Mouse (Mus musculus) testis, postnatal 14 days (tissue): Measurements from ENCODE around the gene Ugt1a7c.
A peak's percentile ranks its signal among the peaks of the same experiment; 100 is the strongest.
"Not testable (repeated sequence)": the region's sequence is repeated elsewhere in the genome, so short reads cannot be mapped to it uniquely, and the experiment has no call there.

ENCODE experiments used
- DNase-seq: peaks from one replicate; pipeline ENCODE4 v3.0.0; 2021; ENCODE audit warnings: low spot score

The Ugt1a7c gene

GRCm38 (mm10) chr1:88120550-88120949 lies 25.7 kb downstream of the Ugt1a7c start:
- not testable (repeated sequence) for DNase-seq

DNA sequence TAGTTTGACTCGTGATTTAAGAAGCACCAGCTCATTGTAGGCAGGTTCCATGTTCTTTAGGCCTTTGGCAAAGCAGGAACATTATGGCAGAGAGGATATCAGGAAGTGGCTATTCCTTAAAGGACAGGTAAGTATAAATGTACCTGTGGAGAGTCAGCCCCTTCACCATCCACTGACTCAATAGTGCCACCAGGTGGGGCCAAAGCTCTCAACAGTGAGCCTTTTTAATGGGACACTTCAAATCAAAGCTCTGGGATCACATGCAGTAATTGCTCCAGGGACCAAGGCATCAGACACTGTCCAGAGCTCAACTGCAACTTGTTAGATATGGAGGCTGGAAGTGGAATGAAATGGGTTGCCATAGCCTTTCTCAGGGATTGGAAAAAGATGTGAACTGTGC lies 26.7 kb downstream of the Ugt1a7c start:
- not testable (repeated sequence) for DNase-seq

DNA sequence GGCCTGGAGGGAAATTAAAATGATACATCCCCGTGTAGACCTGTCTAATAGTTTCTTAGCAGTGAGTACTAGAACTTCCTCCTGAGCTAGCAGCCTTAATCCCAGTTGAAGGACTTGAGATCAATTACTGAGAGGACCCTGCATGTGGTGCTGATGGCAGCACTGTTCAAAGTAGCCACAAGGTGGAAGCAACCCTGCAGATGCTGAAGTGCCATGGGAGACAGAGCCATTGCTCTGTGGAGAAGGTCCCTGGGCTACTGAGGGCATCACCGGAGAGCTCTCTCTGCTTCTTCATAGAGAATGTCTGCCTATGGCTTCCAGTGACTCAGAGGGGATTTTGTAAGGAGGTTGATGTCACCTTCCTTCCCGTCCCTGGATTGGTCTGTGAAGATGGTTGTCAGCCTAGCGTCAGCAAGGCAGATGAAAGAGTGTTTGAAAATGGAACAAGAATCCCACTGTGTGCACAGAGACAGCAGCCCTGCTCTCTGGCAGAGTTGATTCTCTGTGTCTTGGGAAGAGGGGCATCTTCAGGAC lies 31.0 kb downstream of the Ugt1a7c start:
- DNase-seq = not testable (repeated sequence)

- not testable (repeated sequence) for DNase-seq
Observed at GRCm38 (mm10) chr1:88129091-88129490, 34.2 kb downstream of the Ugt1a7c start.

DNA sequence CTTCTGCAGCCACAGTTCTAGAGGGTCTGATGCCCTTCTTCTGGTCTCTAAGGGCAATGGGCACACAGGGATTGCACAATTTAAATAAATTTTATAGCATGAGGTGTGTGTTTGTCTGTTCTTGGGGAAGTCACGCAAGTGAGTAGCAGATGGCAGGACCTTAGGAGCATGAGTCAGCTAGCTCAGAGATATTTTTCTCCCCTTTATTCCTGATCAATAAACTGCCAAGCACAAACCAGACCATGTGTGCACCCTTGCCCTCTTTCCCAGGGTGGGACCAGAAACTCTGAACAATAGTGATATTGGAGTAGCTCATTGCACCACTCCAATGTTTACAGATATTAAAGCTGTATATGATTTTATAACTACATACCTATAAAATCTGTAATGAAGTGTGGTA lies 35.4 kb downstream of the Ugt1a7c start:
- DNase-seq = not testable (repeated sequence)

DNA sequence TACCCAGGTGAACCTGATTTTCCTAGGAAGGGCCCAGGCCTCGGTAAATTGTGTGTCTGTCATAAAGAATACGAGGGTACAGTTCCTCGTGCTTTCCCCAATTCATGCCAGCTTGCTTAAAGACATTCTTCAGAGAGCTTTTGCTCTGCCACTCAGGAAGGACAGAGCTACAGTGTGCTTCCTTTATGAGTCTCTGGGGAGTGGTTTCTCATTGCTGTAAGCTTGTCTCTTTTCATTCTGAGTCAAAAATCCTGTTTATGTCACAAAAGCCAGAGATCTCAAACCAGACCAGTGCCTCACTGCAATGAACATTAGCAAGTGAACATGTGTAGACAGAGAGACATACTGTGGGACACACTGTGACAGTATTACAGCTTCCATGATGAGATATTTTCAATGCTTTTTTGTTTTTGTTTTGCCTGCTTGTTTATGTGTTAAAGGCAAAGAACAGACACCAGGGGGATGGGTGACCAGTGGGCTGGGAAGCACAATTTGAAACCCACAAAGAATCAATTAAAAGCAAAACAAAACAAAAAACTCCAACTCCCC lies 39.1 kb downstream of the Ugt1a7c start:
- DNase-seq = no peak

DNA sequence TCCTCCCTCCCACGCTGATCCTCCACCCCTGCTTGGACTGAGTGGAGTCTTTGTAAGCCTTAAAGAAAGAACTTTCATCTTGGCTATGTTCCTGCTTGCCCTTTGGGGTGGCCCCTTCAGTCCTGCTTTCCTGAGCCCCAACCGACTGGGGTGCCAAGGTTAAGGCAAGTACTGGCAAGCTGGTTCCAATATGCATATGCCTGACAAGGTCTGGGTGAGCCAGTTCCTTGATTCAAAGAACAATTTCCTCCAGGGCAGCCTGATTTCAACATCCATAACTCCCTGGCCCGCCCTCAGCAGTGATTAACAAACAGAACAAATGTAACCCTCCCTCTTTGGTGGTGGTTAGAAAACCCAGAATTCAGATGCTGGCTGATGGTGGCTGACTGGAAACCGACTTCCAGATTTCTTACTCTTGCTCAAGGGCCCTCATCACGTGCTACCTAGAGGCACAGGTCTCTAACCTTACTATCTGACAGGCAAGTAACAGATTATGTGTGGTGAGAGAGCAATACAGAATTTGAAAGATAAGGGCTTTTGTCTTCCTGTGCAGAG lies 39.7 kb downstream of the Ugt1a7c start, which contains the start of gene Ugt1a6a:
Gene Ugt1a6a, plus strand, starts transcription at position 353 of the 555 bp plus-strand sequence.
- peak; percentile 27 for DNase-seq

GRCm38 (mm10) chr1:88135229-88135904 lies 40.5 kb downstream of the Ugt1a7c start:
- not testable (repeated sequence) for DNase-seq

GRCm38 (mm10) chr1:88136646-88137045 lies 41.8 kb downstream of the Ugt1a7c start:
- DNase-seq = peak; percentile 16

GRCm38 (mm10) chr1:88137264-88137663 lies 42.4 kb downstream of the Ugt1a7c start:
- DNase-seq = no peak

- DNase-seq = no peak
Observed at GRCm38 (mm10) chr1:88138145-88138544, 43.3 kb downstream of the Ugt1a7c start.

DNA sequence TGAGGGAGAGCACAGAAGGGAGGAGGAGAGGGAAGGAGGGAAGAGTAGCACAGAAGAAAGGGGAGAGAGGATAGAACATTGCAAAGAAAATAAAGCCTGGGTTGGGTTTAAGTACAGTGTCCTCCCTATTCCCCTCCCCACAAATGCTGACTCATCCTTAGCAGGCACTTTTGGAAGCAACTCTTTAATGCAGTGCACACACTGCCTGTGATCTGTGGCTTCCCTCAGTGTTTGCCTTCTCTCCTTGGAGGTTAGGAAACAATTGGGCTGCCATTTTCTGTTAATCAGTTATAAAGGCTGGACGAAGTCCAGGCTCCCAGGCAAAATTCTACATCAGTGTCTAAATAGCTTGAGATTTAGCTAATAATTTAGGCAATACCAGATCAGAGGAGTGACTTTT lies 45.6 kb downstream of the Ugt1a7c start:
- not testable (repeated sequence) for DNase-seq

DNA sequence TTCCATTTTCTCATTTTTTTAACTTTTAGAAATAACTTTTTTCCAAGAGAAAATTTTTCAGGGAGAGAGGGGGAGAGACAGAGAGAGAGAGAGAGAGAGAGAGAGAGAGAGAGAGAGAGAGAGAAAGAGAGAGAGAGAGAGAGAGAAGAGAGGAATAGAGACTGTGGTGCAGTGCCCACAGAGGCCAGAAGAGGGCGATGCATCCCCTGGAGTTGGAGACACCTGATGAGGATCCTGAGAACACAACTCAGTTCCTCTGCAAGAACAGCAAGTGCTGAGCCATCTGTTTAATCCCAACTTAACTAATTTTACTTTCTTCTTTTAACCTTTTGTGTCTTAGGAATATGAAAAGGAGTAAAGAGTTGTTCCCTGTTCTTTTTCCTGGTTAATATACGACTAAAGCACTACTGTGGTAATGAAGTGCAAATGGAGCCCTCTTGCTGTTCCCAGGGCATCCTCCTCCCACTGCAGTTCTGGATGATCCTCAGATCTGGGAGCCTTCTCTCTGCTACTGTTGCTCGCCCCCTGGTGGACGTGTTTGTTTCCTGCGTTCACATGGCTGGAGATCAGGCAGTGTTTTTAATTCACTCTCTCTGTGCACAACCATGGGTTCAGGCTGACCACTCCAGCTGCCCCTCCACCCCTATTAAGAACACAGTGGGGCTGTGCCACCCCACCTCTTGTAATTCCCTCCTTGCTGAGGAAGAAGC lies 49.3 kb downstream of the Ugt1a7c start:
- DNase-seq = peak; percentile 16

DNA sequence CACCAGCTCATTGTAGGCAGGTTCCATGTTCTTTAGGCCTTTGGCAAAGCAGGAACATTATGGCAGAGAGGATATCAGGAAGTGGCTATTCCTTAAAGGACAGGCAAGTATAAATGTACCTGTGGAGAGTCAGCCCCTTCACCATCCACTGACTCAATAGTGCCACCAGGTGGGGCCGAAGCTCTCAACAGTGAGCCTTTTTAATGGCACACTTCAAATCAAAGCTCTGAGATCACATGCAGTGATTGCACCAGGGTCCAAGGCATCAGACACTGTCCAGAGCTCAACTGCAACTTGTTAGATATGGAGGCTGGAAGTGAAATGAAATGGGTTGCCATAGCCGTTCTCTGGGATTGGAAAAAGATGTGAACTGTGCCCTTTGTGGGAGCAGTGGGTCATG lies 50.4 kb downstream of the Ugt1a7c start:
- not testable (repeated sequence) for DNase-seq

DNA sequence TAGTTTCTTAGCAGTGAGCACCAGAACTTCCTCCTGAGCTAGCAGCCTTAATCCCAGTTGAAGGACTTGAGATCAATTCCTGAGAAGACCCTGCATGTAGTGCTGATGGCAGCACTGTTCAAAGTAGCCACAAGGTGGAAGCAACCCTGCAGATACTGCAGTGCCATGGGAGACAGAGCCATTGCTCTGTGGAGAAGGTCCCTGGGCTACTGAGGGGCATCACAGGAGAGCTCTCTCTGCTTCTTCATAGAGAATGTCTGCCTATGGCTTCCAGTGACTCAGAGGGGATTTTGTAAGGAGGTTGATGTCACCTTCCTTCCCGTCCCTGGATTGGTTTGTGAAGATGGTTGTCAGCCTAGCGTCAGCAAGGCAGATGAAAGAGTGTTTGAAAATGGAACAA lies 55.3 kb downstream of the Ugt1a7c start:
- DNase-seq = not testable (repeated sequence)

DNA sequence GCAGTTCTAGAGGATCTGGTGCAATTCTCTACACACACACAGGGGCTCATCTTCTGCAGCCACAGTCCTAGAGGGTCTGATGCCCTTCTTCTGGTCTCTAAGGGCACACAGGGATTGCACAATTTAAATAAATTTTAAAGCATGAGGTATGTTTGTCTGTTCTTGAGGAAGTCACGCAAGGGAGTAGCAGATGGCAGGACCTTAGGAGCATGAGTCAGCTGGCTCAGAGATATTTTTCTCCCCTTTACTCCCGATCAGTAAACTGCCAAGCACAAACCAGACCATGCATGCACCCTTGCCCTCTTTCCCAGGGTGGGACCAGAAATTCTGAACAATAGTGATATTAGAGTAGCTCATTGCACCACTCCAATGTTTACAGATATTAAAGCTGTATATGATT lies 63.6 kb downstream of the Ugt1a7c start:
- no peak for DNase-seq

DNA sequence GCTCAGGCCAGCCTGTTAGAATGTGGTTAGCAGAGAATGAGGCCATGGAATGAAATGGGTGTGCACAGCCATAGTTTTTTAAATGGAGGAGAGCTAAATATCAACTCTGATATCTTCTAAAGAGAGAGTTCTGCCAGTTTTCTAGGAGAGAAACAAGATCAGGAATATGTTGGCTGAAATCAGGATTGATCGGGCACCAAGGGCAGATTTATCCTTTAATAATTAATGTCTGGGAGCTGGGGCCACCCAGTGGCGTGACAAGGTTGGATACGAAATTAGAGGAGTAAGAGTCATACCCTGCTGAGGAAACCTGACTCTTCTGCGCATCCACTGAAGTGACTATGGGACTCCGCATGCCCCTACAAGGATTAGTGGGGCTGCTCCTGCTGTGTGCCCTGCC lies 70.8 kb downstream of the Ugt1a7c start, which contains the start of gene Ugt1a5:
Gene Ugt1a5, plus strand, starts transcription at position 302 of the 400 bp plus-strand sequence.
- DNase-seq = no peak

GRCm38 (mm10) chr1:88172190-88172589 lies 77.3 kb downstream of the Ugt1a7c start:
- DNase-seq = not testable (repeated sequence)

- no peak for DNase-seq
Observed at GRCm38 (mm10) chr1:88179657-88180056, 84.8 kb downstream of the Ugt1a7c start.

DNA sequence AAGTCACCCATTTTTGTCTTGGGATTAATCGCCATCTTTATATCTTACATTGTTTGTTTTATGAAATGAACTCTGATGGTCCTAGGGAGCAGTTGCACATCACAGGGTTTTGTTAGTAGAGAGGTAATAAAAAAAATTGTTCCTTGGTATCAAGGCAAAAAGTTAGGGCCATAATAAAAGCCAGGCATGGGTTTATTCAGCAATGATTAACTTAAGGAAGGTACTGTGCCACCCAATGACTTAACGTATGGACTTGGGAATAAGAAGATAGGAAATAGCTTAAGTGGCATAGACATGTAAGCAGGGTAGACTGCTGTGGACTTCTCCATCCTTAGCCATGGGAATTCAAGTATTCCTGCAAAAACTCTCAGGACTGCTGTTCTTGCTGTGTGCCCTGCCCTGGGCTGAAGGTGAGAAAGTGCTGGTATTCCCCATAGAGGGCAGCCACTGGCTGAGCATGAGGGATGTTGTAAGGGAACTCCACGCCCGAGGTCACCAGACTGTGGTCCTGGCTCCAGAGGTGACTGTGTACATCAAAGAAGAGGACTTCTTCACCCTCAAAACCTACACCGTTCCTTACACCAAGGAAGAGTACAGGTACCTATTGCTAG lies 91.6 kb downstream of the Ugt1a7c start:
- no peak for DNase-seq

GRCm38 (mm10) chr1:88192136-88192535 lies 97.3 kb downstream of the Ugt1a7c start:
- DNase-seq = no peak

GRCm38 (mm10) chr1:88195687-88196086 lies 100.8 kb downstream of the Ugt1a7c start:
- DNase-seq = no peak
